Mouse (Mus musculus): ENCODE results near the gene Vapb. TPM values are rescaled to one million over a fixed set of nuclear protein-coding genes. Genes with fewer than 3 reads are reported as not detected.
"Not testable (repeated sequence)": the region's sequence is repeated elsewhere in the genome, so short reads cannot be mapped to it uniquely, and the experiment has no call there.

The Vapb gene
- total RNA-seq (2021): 100 to 1,000 TPM; 103 to 120 TPM

DNA sequence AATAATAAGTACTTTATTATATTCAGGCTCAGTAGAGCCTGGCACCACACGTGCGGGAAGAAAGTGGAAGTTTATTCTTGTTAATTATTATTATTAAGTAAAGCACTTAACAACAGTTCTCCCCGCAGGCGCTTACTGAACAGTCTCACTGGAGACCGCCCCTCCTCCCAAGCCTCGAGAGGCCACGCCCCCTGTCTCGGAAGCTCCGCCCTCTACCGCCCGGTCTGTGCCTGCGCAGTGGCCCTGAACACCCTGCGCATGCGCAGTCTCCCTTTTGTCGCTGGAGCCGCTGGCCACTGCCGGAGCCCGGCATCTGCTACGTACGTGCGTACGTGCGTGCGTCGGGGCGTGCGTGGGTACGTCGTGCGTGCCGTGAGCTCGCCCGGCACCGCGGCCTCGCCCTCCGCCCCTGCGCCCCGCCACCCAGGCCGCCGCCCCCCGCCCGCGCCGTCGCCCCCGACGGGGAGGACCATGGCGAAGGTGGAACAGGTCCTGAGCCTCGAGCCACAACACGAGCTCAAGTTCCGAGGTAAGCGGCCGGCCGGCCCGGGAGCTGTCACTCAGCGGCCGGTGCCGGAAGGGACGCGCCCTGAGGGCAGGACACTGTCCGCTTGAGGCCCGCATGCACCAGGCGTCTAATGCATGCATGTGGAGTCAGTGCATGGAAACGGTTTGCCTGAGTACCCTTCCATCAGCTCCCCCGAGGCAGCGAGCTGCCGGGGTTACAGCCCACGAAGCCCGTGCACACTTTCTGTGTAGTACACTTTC, at the start of gene Vapb:
TSS of gene Vapb (plus strand) at position 290 of the 768 bp plus-strand sequence.
- peak; percentile 98 to 99 for DNase-seq (ENCODE audit: extremely low spot score in 1 of 2, low spot score in 1 of 2)

DNA sequence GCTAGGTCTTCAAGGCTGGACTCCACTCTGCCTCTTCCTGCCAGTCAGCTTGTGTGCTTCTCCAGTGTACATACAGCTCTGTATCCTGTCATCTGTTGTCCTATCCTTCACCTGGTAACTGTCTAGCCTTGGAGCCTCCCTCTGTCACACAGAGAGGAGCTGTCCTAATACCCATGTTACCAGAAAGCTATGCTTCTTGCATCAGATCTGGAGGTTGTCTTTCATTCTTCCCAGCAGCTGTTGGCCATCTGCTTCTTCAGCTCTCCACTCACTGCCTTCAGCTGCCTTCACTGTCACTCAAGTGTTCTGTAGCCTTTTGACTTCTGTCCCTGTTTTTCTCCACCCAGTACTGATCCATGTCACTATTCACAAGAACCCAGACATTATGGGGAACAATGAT, 47.5 kb upstream of the Vapb start:
- no peak for DNase-seq (ENCODE audit: extremely low spot score in 1 of 2, low spot score in 1 of 2)

GRCm38 (mm10) chr2:173691748-173692147, 45.6 kb upstream of the Vapb start:
- no peak for DNase-seq (ENCODE audit: extremely low spot score in 1 of 2, low spot score in 1 of 2)

GRCm38 (mm10) chr2:173692693-173693092, 44.6 kb upstream of the Vapb start:
- DNase-seq (ENCODE audit: extremely low spot score in 1 of 2, low spot score in 1 of 2): no peak

GRCm38 (mm10) chr2:173698850-173699249, 38.5 kb upstream of the Vapb start:
- DNase-seq (ENCODE audit: extremely low spot score in 1 of 2, low spot score in 1 of 2): no peak

DNA sequence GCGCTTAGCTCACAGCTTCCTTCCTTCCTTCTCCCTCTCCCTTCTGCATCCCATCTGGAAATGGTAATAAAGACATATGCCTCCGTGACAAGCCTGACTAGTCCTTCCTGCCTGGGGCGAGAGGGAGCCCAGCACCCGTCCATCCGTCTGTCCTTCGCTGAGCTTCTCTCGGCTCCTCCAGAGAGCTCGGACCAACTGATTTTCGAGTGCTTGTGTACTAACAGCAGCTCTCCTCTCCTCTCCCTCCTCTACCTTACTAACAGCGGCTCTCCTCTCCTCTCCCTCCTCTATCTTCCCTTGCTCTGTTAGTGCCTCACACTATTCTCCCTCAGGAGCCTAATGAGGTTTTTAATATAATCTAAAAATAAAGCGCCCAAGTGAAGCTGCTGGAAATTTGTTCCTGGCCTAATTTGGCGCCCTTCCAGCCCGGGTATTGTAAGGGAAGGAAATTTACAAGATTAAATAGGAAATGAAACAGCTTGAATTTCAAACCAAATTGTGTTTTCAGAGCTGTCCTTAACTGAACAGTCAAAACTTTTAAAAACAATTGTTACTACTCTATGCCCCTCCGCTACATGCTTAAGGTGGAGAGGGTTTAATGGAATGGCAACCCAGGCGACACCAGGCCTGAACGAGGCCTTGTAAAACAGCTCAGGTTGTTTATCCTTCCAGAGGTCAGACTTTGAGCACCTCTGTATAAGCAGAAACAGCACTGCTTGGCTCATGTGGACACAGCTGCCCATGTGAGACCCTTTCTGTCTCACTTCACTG, 35.0 kb upstream of the Vapb start:
- DNase-seq (ENCODE audit: extremely low spot score in 1 of 2, low spot score in 1 of 2): peak in 1 of 2 experiments; percentile 16

GRCm38 (mm10) chr2:173702867-173703237, 34.5 kb upstream of the Vapb start:
- no peak for DNase-seq (ENCODE audit: extremely low spot score in 1 of 2, low spot score in 1 of 2)

DNA sequence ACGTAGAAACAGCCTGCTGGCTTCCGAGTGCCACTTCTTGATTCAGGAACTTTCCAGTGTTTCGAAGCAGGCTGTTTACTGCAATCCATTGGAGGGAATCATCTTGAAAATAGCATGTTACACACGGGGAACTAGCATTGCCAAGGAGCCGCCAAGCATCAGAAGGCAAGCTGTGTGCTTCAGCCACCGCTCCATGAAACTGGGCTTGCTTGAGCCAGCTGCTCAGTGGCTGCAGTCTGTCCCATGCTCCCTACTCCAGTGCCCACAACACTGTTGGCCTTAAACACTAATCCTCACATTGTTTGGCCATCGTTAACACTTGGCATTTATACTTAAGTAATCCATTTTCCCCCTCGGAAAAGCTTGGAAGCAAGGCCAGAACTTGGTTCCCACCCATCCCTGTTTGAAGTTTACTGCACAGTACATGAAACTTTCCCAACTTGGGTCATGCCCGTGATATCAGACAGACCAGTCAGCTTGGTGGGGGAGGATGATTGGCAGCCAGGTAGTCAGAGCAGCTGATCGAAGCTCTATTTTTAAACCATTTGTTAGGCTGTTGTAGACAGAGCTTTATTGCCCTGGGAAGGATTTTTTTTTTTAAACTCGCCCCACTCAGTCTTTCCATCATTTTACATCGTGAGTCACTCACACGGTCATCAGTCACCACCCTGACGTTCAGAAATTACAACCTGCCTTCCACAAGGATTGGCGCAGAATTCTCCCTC, 31.3 kb upstream of the Vapb start:
- DNase-seq (ENCODE audit: extremely low spot score in 1 of 2, low spot score in 1 of 2): no peak

DNA sequence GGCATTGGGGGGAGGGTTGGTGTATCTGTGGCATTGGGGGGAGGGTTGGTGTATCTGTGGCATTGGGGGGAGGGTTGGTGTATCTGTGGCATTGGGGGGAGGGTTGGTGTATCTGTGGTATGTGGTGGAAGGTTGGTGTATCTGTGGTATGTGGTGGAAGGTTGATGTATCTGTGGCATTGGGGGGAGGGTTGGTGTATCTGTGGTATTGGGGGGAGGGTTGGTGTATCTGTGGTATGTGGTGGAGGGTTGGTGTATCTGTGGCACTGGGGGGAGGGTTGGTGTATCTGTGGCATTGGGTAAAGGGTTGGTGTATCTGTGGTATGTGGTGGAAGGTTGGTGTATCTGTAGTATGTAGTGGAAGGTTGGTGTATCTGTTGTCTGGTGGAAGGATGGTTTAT, 29.7 kb upstream of the Vapb start:
- not testable (repeated sequence) for DNase-seq (ENCODE audit: extremely low spot score in 1 of 2, low spot score in 1 of 2)

DNA sequence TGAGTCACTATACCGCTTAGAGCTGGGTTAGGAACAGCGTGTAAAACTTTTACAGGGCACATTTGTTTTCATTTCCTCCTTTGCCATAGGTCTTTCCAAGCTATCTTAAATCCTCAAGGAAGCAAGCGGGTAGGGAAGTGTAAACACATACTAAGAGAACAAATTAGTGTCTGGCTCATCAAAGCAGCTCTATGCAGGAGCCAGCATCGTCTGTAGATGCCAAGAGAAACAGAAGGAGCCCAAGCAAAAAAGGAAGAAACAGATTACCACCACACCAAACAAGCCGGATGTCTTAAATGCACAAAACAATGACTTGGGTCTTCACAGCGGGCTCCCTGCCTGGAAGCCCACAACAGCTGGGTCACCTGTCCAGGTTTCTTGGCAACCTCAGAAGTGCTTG, 27.1 kb upstream of the Vapb start:
- DNase-seq (ENCODE audit: extremely low spot score in 1 of 2, low spot score in 1 of 2): no peak

- no peak for DNase-seq (ENCODE audit: extremely low spot score in 1 of 2, low spot score in 1 of 2)
Measured at GRCm38 (mm10) chr2:173712656-173713055, 24.7 kb upstream of the Vapb start.

- no peak for DNase-seq (ENCODE audit: extremely low spot score in 1 of 2, low spot score in 1 of 2)
Measured at GRCm38 (mm10) chr2:173713241-173713640, 24.1 kb upstream of the Vapb start.

DNA sequence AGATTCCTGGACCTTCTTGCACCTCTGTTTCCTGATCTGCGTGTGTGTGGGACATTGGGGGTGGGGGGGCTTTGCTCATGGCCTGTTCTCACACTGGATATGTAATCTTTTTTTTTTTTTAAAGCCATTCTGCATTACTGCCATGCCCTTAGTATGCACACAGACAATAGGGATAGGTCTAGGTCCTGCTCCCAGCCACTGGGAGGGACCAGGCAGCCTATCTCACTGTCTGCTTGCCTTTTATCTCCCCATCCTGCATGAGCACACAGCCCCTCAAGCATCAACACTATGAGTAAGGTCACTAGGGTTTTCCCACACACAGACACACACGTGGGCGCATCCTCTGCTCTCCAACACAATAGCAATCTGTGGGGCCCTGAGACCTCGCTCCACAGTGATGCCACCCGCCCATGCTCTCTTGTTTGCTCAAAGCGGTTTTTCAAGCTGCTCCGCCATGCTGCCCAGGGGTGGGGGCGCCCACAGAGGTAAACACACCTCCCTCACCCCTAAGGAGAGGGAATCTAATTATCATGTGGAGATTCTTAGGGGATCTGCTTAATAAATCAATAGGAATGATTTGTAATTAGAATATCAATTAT, 22.6 kb upstream of the Vapb start:
- no peak for DNase-seq (ENCODE audit: extremely low spot score in 1 of 2, low spot score in 1 of 2)

GRCm38 (mm10) chr2:173716966-173717365, 20.3 kb upstream of the Vapb start:
- no peak for DNase-seq (ENCODE audit: extremely low spot score in 1 of 2, low spot score in 1 of 2)

GRCm38 (mm10) chr2:173719115-173719514, 18.2 kb upstream of the Vapb start, which contains the start of gene 1700010B08Rik:
Gene 1700010B08Rik (plus strand): TSS chr2:173719415.
- not testable (repeated sequence) for DNase-seq (ENCODE audit: extremely low spot score in 1 of 2, low spot score in 1 of 2)

DNA sequence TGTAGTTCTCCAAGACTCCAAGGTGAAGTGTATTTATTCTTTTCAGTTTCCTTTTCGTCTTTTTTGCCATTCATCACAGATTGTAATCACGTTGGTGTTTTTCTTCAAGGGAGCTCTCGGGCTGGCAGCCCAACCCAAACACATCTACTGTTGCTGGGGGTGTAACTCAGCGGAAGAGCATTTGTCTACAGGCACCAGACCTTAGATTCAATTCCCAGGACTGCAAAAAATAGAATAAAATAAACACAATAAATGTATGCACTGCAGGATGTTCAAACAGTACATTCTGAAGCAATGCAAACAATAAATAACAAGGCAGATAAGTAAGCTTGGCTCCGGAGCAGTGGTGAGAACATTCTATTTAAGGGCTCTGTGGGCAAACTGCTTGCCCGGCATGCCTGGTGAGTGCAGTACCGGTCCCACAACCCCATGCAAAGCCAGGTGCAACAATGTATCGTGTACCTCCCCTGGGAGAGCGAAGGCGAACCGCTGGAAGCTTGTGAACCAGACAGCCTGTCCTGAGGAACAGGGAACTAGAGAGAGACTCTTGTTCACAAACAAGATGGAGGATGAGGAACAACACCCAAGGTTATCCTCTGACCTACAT, 15.0 kb upstream of the Vapb start:
- no peak for DNase-seq (ENCODE audit: extremely low spot score in 1 of 2, low spot score in 1 of 2)

GRCm38 (mm10) chr2:173724382-173724781, 12.9 kb upstream of the Vapb start:
- no peak for DNase-seq (ENCODE audit: extremely low spot score in 1 of 2, low spot score in 1 of 2)

DNA sequence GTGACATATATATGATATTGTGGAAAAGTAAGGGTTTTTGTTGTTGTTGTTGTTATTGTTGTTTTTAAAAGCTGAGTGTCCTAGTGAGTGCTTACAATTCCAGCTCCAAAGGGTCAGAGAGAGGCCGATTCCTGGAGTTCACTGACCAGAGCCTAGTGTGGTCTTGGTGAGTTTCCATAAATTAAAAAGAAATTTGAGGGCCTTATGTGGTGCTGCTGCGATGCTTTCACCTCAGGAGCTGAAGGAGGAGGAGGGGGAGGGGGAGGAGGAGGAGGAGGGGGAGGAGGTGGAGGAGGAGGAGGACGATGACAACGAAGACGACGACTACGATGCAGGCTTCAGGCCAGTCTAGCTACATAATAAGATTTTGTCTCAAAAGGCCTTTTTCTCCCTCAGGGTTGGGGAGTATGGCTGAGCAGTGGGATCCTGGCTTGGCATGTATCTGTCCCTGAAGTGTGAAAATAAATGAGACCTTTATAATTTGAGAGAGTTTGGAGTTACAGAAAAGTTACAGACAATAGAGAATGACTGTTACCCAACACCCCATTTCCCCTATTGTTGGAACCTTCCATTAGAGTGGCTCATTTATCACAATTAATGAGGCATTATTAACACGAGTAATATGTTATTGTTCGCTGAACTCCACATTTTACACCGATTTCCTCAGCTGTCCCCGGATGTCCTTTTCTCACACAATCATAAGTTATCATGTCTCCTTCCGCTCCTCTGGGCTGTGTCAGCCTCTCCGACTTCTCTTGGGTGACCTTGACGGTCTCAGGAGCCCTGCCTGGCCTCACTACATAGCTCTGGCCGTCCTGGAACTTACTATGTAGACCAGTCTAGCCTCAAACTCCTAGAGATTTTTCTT, 12.1 kb upstream of the Vapb start:
- DNase-seq (ENCODE audit: extremely low spot score in 1 of 2, low spot score in 1 of 2): no peak

GRCm38 (mm10) chr2:173725819-173726218, 11.5 kb upstream of the Vapb start:
- DNase-seq (ENCODE audit: extremely low spot score in 1 of 2, low spot score in 1 of 2): no peak

All from layer of hippocampus, postnatal 25 days (tissue).